Mouse (Mus musculus) embryonic fibroblast, embryonic 13.5 days (primary cell): ENCODE data around the gene Hbb-bs. TPM values are rescaled to one million over a fixed set of nuclear protein-coding genes. Genes with fewer than 3 reads are reported as not detected.

Experiments used
- polyA plus RNA-seq: library from polyadenylated mRNA; stranded (reverse); fragments of >200 nt; gene quantifications from 2 replicates; pipeline ENCODE4 v1.2.4, GENCODE M21; 2011; ENCODE audit warnings: low read depth; ENCODE audit not compliant: missing spikeins, insufficient read length

The Hbb-bs gene
- polyA plus RNA-seq, 1 experiment: not detected

Other genes starting within 250 kb of the Hbb-bs start
- not detected in 2 replicates for gene Olfr618, start 238.0 kb downstream of the Hbb-bs start, polyA plus RNA-seq
- gene Olfr619, start 227.5 kb downstream of the Hbb-bs start, polyA plus RNA-seq: not detected in 2 replicates
- not detected in 2 replicates for gene Olfr620, start 215.6 kb downstream of the Hbb-bs start, polyA plus RNA-seq
- gene Olfr622, start 185.4 kb downstream of the Hbb-bs start, polyA plus RNA-seq: not detected in 2 replicates
- gene Olfr623, start 164.4 kb downstream of the Hbb-bs start, polyA plus RNA-seq: not detected in 2 replicates
- gene Olfr624, start 156.9 kb downstream of the Hbb-bs start, polyA plus RNA-seq: not detected in 2 replicates
- not detected in 2 replicates for gene Olfr625-ps1, start 145.4 kb downstream of the Hbb-bs start, polyA plus RNA-seq
- gene Olfr243, start 113.4 kb downstream of the Hbb-bs start, polyA plus RNA-seq: not detected in 2 replicates
- gene Olfr628, start 97.7 kb downstream of the Hbb-bs start, polyA plus RNA-seq: not detected in 2 replicates
- not detected in 2 replicates for gene Olfr629, start 83.2 kb downstream of the Hbb-bs start, polyA plus RNA-seq
- gene Olfr630, start 70.8 kb downstream of the Hbb-bs start, polyA plus RNA-seq: not detected in 2 replicates
- gene Olfr69, start 56.5 kb downstream of the Hbb-bs start, polyA plus RNA-seq: not detected in 2 replicates
- not detected in 2 replicates for gene Olfr68, start 48.4 kb downstream of the Hbb-bs start, polyA plus RNA-seq
- not detected in 2 replicates for gene Olfr67, start 36.3 kb downstream of the Hbb-bs start, polyA plus RNA-seq
- not detected in 2 replicates for gene Hbb-bt, start 14.1 kb downstream of the Hbb-bs start, polyA plus RNA-seq
- not detected in 2 replicates for gene Hbb-bh2, start 12.4 kb upstream of the Hbb-bs start, polyA plus RNA-seq
- gene Hbb-bh1, start 15.1 kb upstream of the Hbb-bs start, polyA plus RNA-seq: not detected in 2 replicates
- gene Hbb-y, start 25.1 kb upstream of the Hbb-bs start, polyA plus RNA-seq: not detected in 2 replicates
- not detected in 2 replicates for gene Olfr66, start 58.2 kb upstream of the Hbb-bs start, polyA plus RNA-seq
- not detected in 2 replicates for gene Olfr64, start 66.4 kb upstream of the Hbb-bs start, polyA plus RNA-seq
- gene Olfr65, start 75.4 kb upstream of the Hbb-bs start, polyA plus RNA-seq: not detected in 2 replicates
- gene Olfr631, start 100.7 kb upstream of the Hbb-bs start, polyA plus RNA-seq: not detected in 2 replicates
- not detected in 2 replicates for gene Olfr632, start 106.3 kb upstream of the Hbb-bs start, polyA plus RNA-seq
- not detected in 2 replicates for gene Olfr633, start 116.3 kb upstream of the Hbb-bs start, polyA plus RNA-seq
- gene Olfr635, start 143.1 kb upstream of the Hbb-bs start, polyA plus RNA-seq: not detected in 2 replicates
- gene Olfr638, start 170.7 kb upstream of the Hbb-bs start, polyA plus RNA-seq: not detected in 2 replicates
- gene Olfr639, start 189.2 kb upstream of the Hbb-bs start, polyA plus RNA-seq: not detected in 2 replicates
- gene Olfr640, start 197.5 kb upstream of the Hbb-bs start, polyA plus RNA-seq: not detected in 2 replicates
- not detected in 2 replicates for gene Olfr641, start 207.3 kb upstream of the Hbb-bs start, polyA plus RNA-seq
- gene Olfr642, start 224.6 kb upstream of the Hbb-bs start, polyA plus RNA-seq: not detected in 2 replicates
- gene 4930516K23Rik, start 233.3 kb upstream of the Hbb-bs start, polyA plus RNA-seq: not detected in 2 replicates
- not detected in 2 replicates for gene Olfr644, start 243.8 kb upstream of the Hbb-bs start, polyA plus RNA-seq